In genomic region chr12:51001722-51002592, GRCm38 (mm10) we compare ENCODE assay signal across 9 mouse cellular contexts.
DNase-seq lines count a peak whose midpoint lies in the region; ATAC-seq and TF ChIP-seq lines count a peak whose summit lies in the region.
"Had no signal": no experiment of that assay in that cellular context is flagged by ENCODE, and none has a peak within 500 bp of the region (broad histone marks: within the 10 kb centered on the region; RNA-seq: fewer than 3 reads in every experiment).

No protein-coding gene starts in this region.

- no peak for DNase-seq in lung, postnatal 10 days
- DNase-seq in forebrain, embryonic 11.5 days (ENCODE audit: low spot score) = peak; percentile 77
- DNase-seq in hindbrain, postnatal 0 days (ENCODE audit: low spot score) = peak; percentile 69
- no peak for DNase-seq in T-cell, adult 2 months (ENCODE audit: low spot score)
- no peak for DNase-seq in spleen, adult 18-20 months
- DNase-seq: cerebellum, adult 9-11 months had no signal

- no peak for TF ChIP-seq CTCF in hindbrain, postnatal 0 days (IDR thresholded peaks at IDR 0.05; ENCODE audit: low read depth)

- H3K9ac ChIP-seq in lung, embryonic 15.5 days = no peak overlapping the region
- H3K9ac ChIP-seq in forebrain, embryonic 11.5 days (ENCODE audit: low read length) = peak overlapping the region; percentile 52
- no peak overlapping the region for H3K9ac ChIP-seq in hindbrain, postnatal 0 days (replicated peaks; ENCODE audit: low read length)
- H3K9ac ChIP-seq in neural tube, embryonic 14.5 days (replicated peaks; ENCODE audit: low read depth, low read length) = no peak overlapping the region

- H3K9me3 ChIP-seq in lung, embryonic 15.5 days = no peaks in the 10 kb centered on the region
- H3K9me3 ChIP-seq in forebrain, embryonic 11.5 days (ENCODE audit: control insufficient read depth, low read length) = peaks cover 1% of the 10 kb centered on the region
- H3K9me3 ChIP-seq in hindbrain, postnatal 0 days (ENCODE audit: low read length) = no peaks in the 10 kb centered on the region
- no peaks in the 10 kb centered on the region for H3K9me3 ChIP-seq in neural tube, embryonic 14.5 days (ENCODE audit: control insufficient read depth, low read length)

- H3K27ac ChIP-seq in lung, embryonic 15.5 days = no peak overlapping the region
- H3K27ac ChIP-seq in forebrain, embryonic 11.5 days (ENCODE audit: low read depth, low read length) = peak overlapping the region; percentile 88
- no peak overlapping the region; the same call in 1 of the 2 replicates for H3K27ac ChIP-seq in hindbrain, postnatal 0 days
- H3K27ac ChIP-seq in neural tube, embryonic 14.5 days (ENCODE audit: low read depth, low read length) = peak overlapping the region; percentile 69

- no peak overlapping the region; the same call in 1 of the 2 replicates for H3K4me2 ChIP-seq in lung, embryonic 15.5 days
- H3K4me2 ChIP-seq in forebrain, embryonic 11.5 days (ENCODE audit: low read depth, low read length, severe bottlenecking) = peak overlapping the region; percentile 39
- peak overlapping the region; percentile 33; the same call in 1 of the 2 replicates for H3K4me2 ChIP-seq in hindbrain, postnatal 0 days (ENCODE audit: low read depth, low read length)
- peak overlapping the region; percentile 23; the same call in 1 of the 2 replicates for H3K4me2 ChIP-seq in neural tube, embryonic 14.5 days (ENCODE audit: low read depth, low read length)

- peak; percentile 16; the same call in 1 of the 2 replicates for ATAC-seq in lung, embryonic 15.5 days (ENCODE audit: borderline replicate concordance, extremely low read depth, low FRiP score, low TSS enrichment)
- peak; percentile 90 for ATAC-seq in forebrain, embryonic 11.5 days (replicated peaks; ENCODE audit: low FRiP score)
- ATAC-seq in hindbrain, postnatal 0 days = peak; percentile 66
- peak; percentile 62 for ATAC-seq in neural tube, embryonic 14.5 days (ENCODE audit: low read depth)

- H3K36me3 ChIP-seq in lung, embryonic 15.5 days = no peaks in the 10 kb centered on the region
- H3K36me3 ChIP-seq in forebrain, embryonic 11.5 days (ENCODE audit: control insufficient read depth, insufficient read depth, low read length) = no peaks in the 10 kb centered on the region
- no peaks in the 10 kb centered on the region for H3K36me3 ChIP-seq in hindbrain, postnatal 0 days (ENCODE audit: insufficient read depth, low read length)
- H3K36me3 ChIP-seq in neural tube, embryonic 14.5 days (ENCODE audit: control insufficient read depth, insufficient read depth, low read length) = no peaks in the 10 kb centered on the region

- 27% methylated on average over 12 of the region's 12 CpGs for WGBS in lung, embryonic 15.5 days
- 8% methylated on average over 12 of the region's 12 CpGs for WGBS in forebrain, embryonic 11.5 days
- 10% methylated on average over 12 of the region's 12 CpGs for WGBS in hindbrain, postnatal 0 days
- 5% methylated on average over 12 of the region's 12 CpGs for WGBS in neural tube, embryonic 14.5 days

- no peak overlapping the region for H3K4me3 ChIP-seq in lung, embryonic 15.5 days
- no peak overlapping the region for H3K4me3 ChIP-seq in forebrain, embryonic 11.5 days (ENCODE audit: low read depth, low read length)
- H3K4me3 ChIP-seq in hindbrain, postnatal 0 days (ENCODE audit: low read length) = no peak overlapping the region
- H3K4me3 ChIP-seq in neural tube, embryonic 14.5 days (ENCODE audit: low read depth, low read length) = no peak overlapping the region
- H3K4me3 ChIP-seq: myocyte had no signal

- H3K27me3 ChIP-seq in lung, embryonic 15.5 days = no peaks in the 10 kb centered on the region
- peaks cover 2% of the 10 kb centered on the region; the same call in 1 of the 2 replicates for H3K27me3 ChIP-seq in forebrain, embryonic 11.5 days (ENCODE audit: control insufficient read depth, insufficient read depth, low read length)
- H3K27me3 ChIP-seq in hindbrain, postnatal 0 days (ENCODE audit: insufficient read depth, low read length) = no peaks in the 10 kb centered on the region
- no peaks in the 10 kb centered on the region; the same call in 1 of the 2 replicates for H3K27me3 ChIP-seq in neural tube, embryonic 14.5 days (ENCODE audit: control insufficient read depth, insufficient read depth, low read length)

- peaks cover 14% of the 10 kb centered on the region for H3K4me1 ChIP-seq in lung, embryonic 15.5 days
- peaks cover 16% of the 10 kb centered on the region for H3K4me1 ChIP-seq in forebrain, embryonic 11.5 days (replicated peaks; ENCODE audit: control insufficient read depth, insufficient read depth, low read length)
- peaks cover 19% of the 10 kb centered on the region; the same call in 1 of the 2 replicates for H3K4me1 ChIP-seq in hindbrain, postnatal 0 days (ENCODE audit: insufficient read depth, low read length)
- peaks cover 36% of the 10 kb centered on the region; the same call in 1 of the 2 replicates for H3K4me1 ChIP-seq in neural tube, embryonic 14.5 days (ENCODE audit: control insufficient read depth, insufficient read depth, low read length)

Comparison
In these comparisons a context has a peak if more than half of its experiments do, and no peak if none do; other contexts are left out.
1. ATAC-seq: peak in every context shown above with its lines; median percentile 90 in forebrain, embryonic 11.5 days; 66 in hindbrain, postnatal 0 days; 62 in neural tube, embryonic 14.5 days; 16 in lung, embryonic 15.5 days.
2. H3K27ac ChIP-seq: peak in forebrain, embryonic 11.5 days (single experiment) and neural tube, embryonic 14.5 days (single experiment); none in lung, embryonic 15.5 days (single experiment) and hindbrain, postnatal 0 days (single experiment).
3. DNase-seq: peak in forebrain, embryonic 11.5 days (single experiment) and hindbrain, postnatal 0 days (single experiment); none in lung, postnatal 10 days (single experiment), T-cell, adult 2 months (single experiment) and spleen, adult 18-20 months (0 of 2).